Mouse (Mus musculus) left cerebral cortex, adult 9 months (tissue): ENCODE measurements around the gene Tmem217.
"Not testable (repeated sequence)": the region's sequence is repeated elsewhere in the genome, so short reads cannot be mapped to it uniquely, and the experiment has no call there.

Source experiments
- DNase-seq, 2 experiments: peaks; one replicate each; pipeline ENCODE4 v3.0.0; 2022; ENCODE audit warnings: low spot score in 2 of 2

The Tmem217 gene

DNA sequence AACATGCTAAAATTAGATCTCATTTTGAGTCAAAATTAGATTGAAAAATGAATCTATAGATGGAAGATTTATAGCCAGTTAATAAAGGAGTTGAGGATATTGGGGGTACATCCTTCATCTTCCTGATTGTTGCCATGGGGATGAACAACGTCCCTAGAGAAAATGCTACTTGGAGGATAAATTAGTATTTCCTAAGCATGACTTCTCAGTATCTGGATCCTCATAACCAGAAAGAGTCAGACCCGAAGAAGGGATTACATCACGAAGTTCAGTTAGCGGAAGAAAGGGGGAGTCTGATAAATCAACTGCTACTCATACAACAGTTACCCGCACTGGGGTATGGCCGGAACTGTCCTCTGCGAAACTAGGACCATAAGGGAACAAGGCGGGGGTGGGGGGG lies 3.2 kb downstream of the Tmem217 start:
- DNase-seq: no peak

DNA sequence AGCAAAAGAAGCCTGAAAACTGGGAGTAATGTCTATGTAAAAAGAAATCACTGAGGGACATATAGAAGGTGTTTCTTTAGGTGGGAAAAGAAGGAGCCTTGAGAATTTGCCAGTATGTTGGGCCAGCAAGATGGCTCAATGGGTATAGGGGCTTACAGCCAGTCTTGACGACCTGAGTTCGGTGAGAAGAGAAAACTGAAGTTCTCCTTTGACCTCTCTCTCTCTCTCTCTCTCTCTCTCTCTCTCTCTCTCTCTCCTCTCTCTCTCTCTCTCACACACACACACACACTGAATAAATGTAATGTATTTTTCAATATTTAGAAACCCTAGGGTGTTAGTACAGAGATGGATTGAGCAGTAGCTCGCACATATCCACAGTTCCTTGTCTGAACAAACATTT lies 3.7 kb downstream of the Tmem217 start:
- no peak for DNase-seq

DNA sequence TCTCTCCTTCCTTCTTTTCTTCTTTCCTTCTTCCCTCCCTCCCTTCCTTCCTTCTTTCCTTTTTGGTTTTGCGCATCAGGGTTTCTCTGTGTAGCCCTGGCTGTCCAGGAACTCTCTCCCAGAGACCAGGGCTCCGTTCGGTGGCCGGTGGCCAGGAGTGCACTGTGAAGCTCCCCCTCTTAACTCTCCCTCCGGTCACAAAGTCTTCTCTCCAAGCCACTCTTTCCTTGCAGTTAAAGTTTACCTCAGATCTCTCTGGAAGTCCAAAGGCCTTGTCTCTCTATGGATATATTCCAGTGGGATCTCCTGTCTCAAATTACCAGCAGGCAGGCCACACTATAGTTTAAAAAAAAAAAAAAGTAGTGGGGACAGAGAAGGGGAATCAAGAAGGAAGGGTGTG lies 6.9 kb downstream of the Tmem217 start:
- no peak for DNase-seq

DNA sequence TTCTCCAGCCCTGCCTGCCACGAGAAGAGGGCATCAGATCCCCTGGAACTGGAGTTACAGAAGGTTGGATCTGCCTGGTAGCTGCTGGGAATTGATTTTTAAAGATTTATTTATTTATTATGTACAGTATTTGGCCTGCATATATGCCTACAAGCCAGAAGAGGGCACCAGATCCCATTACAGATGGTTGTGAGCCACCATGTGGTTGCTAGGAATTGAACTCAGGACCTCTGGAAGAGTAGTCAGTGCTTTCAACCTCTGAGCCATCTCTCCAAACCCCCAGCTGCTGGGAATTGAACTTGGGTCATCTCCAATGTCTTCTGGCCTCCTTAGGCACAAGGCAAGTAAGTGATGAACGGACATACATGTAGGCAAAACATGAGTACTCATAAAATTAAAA lies 8.1 kb downstream of the Tmem217 start:
- DNase-seq: no peak

DNA sequence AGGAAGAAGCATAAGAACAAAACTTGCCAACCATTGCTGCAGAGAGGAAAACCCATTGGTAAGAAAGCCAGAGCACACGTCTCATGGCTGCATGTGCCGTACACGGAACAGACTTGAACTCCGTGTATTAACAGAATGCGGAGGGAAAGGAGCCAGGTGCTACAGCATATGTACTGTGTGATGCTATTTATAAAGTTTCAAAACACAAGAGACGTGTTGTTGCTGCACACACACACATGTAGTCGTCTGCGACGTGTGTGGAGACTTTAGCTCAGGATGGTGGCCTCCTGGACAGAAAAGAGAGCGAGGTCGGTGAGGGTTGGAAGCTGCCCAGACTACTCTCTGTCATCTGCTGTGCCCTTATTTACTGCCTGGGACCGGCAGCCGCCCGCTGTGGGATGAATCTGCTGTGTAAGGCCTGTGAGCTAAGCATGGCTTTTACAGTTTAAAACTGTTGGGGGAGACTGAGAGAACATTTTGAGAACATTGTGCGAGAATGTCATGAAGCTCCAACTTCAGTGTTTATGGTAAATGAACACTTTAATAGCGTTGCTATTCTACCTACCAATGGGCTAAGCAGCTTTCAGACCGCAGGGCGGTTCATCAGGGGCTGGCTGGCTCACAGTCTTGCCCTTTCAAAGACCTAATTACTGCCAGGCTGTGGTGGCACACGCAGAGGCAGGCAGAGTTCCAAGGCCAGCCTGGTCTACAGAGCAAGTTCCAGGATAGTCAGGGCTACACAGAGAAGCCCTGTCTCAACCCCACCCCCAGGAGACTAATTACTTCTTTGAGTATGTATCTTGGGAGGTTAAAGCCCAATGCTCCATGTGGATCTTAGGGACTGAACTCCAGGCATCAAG lies 9.1 kb downstream of the Tmem217 start:
- no peak for DNase-seq

DNA sequence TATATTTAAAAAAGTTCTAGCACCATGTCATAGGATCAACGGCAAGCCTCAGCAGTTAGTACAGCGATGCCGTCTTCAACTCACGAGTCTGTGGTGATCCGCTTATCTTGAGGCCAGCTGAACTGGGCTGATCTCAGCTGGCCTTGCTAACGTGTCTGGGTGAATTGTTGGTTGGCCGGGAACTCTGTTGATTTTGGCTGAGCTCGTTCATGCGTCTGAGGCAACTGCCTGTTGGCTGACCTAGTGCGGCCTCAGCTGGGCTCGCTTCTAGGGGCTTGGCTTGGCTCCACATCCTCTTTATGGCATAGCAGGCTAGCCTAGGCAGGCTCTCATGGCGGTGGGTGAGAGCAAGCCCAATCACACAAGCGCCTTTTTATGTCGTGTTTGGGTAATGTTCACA lies 10.8 kb downstream of the Tmem217 start:
- no peak for DNase-seq

DNA sequence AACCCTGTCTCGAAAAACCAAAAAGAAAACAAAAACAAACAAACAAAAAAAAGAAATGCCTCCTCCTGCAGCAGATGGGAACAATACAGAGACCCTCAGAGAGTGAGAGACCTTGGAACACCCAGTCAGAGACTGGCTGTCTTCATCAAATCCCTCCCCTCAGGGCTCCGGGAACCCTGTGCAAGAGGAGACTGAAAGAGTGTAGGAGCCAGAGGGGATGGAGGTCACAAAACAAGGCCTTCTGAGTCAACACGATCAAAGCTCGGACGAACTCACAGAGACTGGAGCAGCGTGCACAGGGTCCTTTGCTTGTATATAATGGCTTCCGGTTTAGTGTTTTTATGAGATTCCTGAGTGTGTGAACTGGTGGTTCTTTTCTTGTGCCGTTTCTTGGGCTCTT lies 11.8 kb downstream of the Tmem217 start:
- no peak for DNase-seq

DNA sequence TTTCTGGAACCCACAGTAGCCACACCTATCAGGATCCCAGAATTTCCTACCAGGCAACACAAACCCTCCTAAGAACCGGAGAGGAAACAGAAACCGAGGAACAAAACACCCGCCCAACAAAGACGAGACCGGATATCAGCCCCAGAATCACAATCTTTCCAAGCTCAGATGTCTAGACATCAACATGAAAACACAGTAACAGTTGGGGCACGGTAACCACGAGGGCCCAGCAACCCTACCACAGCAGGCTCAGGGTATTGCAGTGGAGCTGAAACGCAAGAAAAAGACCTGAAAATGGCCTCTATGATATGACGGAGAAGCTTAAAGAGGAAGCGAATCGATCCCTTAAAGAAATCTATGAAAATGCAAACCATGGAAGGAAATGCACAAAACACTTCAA lies 18.3 kb downstream of the Tmem217 start:
- no peak for DNase-seq

DNA sequence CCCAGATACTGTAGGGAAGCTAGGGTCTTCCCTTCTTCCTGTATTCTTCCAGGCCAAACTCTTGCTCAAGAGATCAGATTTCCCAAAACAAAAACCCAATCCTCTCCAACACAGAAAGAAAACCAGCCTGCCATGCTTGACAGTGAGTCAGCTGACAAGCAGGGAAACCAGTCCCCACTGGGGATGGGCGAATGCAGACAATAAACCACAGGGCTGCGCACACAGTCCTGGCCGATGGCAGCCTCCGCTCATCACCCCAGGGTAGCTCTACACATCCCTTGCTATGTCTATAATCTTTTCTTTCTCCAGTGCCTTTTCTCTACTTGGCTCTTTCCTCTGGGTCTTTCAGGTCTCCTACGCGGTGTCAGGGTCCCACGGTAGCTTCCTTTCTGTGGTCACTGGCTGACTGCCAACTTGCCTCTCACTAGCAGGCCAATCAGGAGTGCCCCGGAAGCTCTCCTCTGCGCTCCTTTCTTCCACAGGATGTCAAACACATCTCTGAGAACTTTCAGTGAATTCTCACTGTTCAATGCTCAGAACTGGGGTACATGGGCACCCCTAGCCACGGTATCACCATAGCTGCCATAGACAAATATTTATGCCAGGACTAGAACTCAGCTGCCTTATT lies 20.3 kb downstream of the Tmem217 start:
- DNase-seq: no peak

DNA sequence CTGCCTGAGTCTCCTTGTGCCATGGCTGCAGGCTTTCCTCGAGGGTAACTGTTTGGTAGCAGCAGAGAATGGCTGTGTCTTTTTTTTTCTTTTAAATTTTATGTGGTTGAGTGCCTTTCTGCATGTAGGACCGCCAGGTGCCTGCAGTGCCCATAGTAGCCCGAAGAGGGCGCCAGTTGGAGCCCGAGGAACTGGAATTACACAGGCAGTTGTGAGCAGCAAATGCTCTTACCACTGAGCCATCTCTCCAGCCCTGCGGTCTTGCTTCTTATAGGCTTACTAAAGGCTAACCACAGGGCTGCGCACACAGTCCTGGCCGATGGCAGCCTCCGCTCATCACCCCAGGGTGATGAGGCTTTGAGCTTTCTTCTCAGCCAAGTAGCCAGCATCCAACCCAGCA lies 20.9 kb downstream of the Tmem217 start:
- DNase-seq: no peak

DNA sequence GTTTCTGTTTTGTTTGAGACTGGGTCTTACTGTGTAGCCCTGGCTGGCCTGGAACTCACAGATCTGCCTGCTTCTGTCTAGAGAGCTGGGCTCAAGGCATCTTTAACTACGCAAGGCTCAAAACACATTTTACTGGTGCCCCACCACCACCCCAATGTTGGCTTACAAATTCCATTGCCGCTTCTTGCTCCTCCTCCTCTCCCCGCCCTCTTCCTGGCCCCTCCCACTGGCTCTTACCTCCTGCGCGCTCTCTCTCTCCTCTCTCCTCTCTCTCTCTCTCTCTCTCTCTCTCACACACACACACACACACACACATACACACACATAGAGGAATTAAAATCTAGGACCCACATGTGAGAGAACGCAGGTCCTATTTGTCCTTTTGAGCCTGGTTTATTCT lies 21.7 kb downstream of the Tmem217 start:
- no peak for DNase-seq

DNA sequence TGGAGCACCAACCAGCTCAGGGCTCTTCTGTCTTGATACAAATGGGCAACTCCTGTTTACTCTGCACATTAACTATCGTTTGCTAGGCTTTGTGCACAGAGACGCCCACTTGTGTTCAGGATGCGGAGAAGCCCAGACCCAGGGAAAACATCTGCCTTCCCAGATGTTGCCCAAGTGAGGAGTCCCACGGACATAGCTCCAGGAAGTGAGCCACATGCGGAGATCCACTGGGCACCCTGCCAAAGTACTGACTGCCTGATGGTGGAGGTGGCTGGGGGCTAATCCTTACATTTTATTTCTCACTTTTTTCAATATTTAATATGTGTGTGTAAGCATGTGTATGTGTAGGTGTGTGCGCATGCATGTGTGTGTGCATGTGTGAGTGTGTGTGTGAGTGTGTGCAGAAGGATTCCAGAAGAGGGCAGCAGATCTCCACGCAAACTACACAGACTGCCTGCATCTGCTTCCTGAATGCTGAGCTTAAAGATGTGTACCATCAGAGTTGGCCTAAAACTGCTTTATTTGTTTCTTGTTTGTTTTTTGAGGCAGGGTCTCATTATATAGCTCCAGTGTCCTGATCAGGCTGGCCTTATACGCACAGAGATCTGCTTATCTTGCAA lies 23.5 kb downstream of the Tmem217 start:
- DNase-seq: no peak

DNA sequence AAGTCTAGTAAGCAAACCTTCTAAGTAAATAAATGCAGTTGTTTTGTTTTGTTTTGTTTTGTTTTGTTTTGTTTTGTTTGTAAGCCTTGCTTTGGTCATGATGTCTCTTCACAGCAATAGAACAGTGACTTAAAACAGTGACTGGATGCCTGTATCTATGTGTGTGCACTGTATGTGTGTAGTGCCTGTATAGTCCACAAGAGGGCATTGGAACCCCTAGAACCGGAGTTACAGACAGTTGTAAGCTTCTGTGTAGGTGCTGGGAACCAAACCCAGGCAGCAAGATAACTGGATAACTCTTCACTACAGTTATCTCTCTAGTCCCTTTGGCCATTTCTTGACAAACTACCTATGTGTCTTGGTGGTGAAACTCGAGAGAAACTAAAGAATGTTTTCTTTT lies 26.6 kb downstream of the Tmem217 start:
- no peak for DNase-seq

DNA sequence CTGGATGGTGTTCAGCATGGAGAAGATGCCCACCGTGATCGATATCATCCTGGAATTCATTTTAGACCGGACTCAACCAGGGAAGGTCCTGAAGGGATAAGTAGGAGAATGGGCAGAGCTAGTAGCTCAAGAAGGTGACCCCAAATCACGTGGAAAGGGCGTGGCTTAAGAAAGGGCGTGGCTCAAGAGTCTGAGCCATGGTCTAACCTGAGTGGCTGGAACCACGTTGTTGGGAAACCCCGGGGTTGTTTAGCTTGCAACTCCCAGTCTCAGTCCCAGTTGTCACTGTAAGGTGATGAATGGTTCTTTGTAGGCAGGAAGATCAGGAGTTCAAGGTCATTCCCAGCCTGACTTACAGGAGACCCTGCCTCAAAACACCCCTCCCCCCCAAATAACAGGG lies 32.5 kb downstream of the Tmem217 start:
- no peak for DNase-seq

DNA sequence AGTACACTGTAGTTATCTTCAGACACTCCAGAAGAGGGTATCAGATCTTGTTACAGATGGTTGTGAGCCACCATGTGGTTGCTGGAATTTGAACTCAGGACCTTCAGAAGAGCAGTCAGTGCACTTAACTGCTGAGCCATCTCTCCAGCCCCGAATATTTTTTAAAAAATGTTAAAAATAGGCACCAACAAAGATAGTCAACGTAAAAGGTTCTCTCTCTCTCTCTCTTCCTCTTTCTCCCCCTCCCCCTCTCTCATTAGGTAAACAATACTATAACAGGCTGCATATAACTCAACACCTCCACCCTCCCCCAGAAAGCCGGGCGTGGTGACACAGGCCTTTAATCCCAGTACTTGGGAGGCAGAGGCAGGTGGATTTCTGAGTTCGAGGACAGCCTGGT lies 33.5 kb downstream of the Tmem217 start:
- not testable (repeated sequence) for DNase-seq

DNA sequence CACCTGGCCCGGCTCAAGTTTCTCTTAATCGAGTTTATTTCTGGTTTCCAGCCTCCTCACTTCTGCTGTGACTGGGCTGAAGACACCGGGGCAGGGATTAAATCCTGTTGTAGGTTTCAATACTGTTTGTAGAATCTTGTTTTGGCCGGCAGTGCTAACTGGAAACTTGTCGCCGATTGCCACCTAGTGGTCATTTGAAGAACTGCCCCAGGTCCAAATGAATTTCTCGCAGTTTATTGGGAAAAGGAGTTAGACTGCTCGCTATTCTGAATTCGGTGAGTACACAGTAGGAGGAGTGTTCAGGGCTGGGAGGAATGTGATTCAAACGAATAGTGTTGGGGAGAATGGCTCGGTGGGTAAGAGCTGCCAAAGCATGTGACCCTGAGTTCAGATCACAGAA lies 37.8 kb downstream of the Tmem217 start:
- peak in 1 of 2 experiments; percentile 91 for DNase-seq

DNA sequence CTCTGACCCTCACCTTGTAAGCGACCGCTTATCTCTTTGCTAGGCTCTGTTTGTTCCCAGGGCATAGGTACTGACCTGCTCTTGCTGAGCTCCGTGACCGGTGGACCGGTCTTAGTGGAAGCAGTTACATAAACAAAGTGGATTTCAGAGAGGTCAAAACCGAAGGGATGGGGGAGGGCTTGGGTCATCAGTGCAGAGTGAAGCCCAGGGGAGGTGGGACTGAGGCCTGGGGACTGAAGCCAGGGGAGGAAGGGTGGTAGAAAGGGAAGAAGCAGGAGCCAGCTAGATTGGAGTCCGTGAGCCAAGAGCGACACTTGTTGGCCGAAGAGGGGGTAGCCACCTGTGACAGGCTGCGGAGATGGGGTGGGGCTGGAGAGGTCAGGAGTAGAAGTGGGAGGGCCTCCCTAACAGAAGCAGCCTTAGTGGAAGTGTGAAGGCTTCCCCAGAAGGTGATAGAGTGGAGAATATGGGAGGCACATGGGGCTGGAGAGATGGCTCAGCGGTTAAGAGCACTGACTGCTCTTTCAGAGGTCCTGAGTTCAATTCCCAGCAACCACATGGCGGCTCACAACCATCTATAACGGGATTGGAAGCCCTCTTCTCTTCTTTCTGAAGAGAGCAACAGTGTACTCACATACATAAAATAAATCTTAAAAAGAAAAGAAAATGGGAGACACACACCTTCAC lies 39.0 kb downstream of the Tmem217 start:
- DNase-seq: no peak

DNA sequence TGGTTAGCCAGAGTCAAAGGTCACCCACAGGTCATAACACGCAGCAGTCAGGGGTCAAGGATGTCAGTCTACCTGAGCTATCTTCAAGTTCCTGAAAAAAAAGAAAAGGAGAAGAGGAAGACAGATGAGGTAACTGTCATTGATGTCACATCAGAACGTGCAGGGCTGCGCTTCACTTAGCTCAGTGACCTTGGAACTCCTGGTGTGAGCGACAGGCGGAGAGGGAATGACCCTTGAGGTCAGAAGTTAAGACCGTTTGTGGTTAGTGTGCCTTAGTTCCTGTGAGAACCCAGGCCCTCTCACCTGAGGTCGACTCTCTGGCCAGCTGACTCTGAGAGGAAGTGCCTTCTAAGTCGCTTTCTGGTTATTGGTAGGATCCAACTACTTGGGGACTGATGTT lies 41.5 kb downstream of the Tmem217 start:
- no peak for DNase-seq

DNA sequence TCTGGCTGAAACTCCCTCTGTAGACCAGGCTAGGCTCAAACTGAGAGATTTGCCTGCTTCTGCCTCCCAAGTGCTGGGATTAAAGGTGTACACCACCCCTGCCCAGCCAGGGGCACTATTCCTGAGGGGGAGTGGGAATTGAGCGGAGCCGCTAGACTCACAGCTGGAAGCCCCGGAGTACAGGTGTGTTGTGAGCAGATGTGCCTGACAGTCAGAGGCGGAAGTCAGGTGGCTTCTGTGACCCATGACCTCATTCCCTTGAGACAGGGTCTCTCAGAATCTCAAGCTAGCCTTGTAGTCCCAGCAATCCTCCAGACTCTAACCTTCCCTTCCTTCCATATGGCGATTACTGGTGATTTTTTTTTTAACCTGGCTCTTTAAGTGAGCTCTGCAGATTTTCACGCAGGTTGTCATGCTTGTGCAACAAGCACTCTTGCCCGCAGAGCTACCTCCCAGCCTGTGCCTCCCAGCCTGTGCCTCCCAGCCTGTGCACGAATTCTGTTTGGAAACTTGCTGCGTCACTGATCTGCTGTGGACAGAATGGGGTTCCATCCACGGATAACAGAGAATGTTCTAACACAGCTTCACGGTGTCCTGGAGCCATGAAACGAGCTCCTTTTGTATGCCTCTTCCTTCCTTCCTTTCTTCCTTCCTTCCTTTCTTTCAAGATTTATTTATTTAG lies 43.1 kb downstream of the Tmem217 start:
- no peak for DNase-seq

DNA sequence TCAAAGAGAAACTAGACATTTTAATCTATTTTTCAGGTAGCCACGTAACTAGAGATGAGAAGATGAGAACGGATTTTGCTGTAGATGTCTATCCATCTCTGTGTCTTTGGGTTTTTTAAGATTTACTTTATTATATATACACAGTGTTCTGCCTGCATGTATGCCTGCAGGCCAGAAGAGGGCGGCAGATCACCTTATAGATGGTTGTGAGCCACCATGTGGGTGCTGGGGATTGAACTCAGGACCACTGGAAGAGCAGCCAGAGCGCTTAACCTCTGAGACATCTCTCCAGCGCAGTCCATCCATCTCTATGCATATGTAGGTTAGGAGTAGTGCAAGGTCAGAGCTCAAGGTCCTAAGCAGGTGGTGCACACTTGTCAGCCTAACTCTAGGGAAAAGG lies 48.5 kb downstream of the Tmem217 start:
- DNase-seq: no peak

DNA sequence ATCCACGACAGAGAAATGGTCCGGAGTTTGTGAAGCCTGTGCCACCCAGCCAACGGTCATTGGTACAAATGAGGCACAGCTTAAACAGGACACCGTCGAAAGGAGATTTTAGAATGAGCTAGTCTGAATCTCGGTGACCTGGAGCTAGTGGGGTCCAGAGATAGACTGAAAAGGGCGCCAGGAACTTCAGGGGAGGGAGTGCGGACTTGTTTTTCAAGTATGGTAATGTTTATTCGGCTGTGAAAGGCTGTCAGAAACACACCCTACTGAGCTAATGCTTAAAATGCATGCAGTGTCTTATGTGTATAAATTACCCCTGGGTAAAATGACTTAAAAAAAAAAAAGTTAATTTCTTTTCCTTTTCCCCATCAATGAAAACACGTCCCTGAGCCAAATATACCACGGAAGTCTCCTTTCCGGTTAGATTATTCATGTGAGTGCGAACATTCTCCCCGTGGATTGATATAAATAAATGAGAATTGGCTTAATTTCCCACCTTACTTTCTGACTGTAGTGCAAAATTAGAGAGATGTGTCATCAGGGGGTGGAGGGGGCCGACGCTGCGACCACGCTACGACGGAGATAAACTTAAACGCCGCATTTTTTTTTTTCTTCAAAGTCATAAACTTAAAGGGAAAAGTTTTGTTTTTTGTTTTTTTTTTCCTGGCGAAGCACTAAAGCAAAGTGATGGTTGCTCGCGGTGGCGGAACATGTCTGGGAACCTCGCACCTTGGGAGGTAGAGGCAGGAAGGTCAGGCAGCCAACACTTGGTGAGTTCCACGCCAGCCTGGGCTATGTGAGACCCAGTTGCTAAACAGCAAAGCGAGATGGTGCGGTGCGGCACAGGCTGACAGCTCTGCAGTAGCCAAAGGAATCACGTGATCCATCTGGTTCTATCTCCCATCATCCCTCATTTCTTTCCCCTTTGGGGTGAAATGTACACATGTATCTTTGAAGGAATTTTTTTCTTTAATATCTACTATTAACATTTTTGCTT lies 49.2 kb downstream of the Tmem217 start:
- DNase-seq: no peak
